Mouse (Mus musculus): Measurements from ENCODE around the gene Slc35e3. TPM values are rescaled to one million over a fixed set of nuclear protein-coding genes. Genes with fewer than 3 reads are reported as not detected.
"Not testable (repeated sequence)": the region's sequence is repeated elsewhere in the genome, so short reads cannot be mapped to it uniquely, and the experiment has no call there.

Gene Slc35e3
- polyA plus RNA-seq, 1 experiment from 2014 or later = 5.3 TPM

GRCm38 (mm10) chr10:117711408-117711807 is 34.8 kb downstream of the Slc35e3 start:
- Histone ChIP-seq H3K4me2 (peak overlapping the region; percentile 75), H3K27ac (peak overlapping the region; percentile 83; the same call in 1 of the 2 replicates), H3K36me3 (peaks cover 23% of the 10 kb centered on the region), H3K4me1 (peaks cover 51% of the 10 kb centered on the region), H3K4me3 (peak overlapping the region; percentile 93), H3K9ac (peak overlapping the region; percentile 74), H3K9me3 (replicated peaks) (no peaks in the 10 kb centered on the region), H3K27me3 (replicated peaks) (no peaks in the 10 kb centered on the region)
- WGBS (ENCODE audit: insufficient replicate concordance) = 70% methylated on average over 5 of the region's 5 CpGs
- ATAC-seq = no peak

- peak within 1 kb of the TSS; percentile 94 for H3K27ac ChIP-seq
- H3K27me3 ChIP-seq (replicated peaks) = no peaks in the 10 kb centered on the region
- H3K9ac ChIP-seq = peak within 1 kb of the TSS; percentile 98
- H3K4me2 ChIP-seq = peak within 1 kb of the TSS; percentile 75
- ATAC-seq = peak; percentile 93
- H3K4me3 ChIP-seq = peak within 1 kb of the TSS; percentile 93
- H3K36me3 ChIP-seq = peaks cover 30% of the 10 kb centered on the region
- WGBS (ENCODE audit: insufficient replicate concordance) = under 1% methylated on average over 52 of the region's 52 CpGs
- peaks cover 51% of the 10 kb centered on the region for H3K4me1 ChIP-seq
- H3K9me3 ChIP-seq (replicated peaks) = no peaks in the 10 kb centered on the region
Measured at GRCm38 (mm10) chr10:117710604-117711141, 35.5 kb downstream of the Slc35e3 start, which contains the start of gene Mdm2. Gene Mdm2 (minus strand): TSS chr10:117710758.

- no peaks in the 10 kb centered on the region for H3K27me3 ChIP-seq (replicated peaks)
- H3K4me3 ChIP-seq = peak overlapping the region; percentile 93
- peaks cover 36% of the 10 kb centered on the region for H3K36me3 ChIP-seq
- H3K27ac ChIP-seq = peak overlapping the region; percentile 94
- peaks cover 50% of the 10 kb centered on the region for H3K4me1 ChIP-seq
- WGBS (ENCODE audit: insufficient replicate concordance) = 1% methylated on average over 70 of the region's 71 CpGs
- peak; percentile 75 for ATAC-seq
- peak overlapping the region; percentile 98 for H3K9ac ChIP-seq
- peak overlapping the region; percentile 75 for H3K4me2 ChIP-seq
- no peaks in the 10 kb centered on the region for H3K9me3 ChIP-seq (replicated peaks)
Measured at GRCm38 (mm10) chr10:117709930-117710603, 36.1 kb downstream of the Slc35e3 start.

GRCm38 (mm10) chr10:117709326-117709830 is 36.8 kb downstream of the Slc35e3 start:
- H3K9me3 ChIP-seq (replicated peaks) = no peaks in the 10 kb centered on the region
- 27% methylated on average over 12 of the region's 12 CpGs for WGBS (ENCODE audit: insufficient replicate concordance)

GRCm38 (mm10) chr10:117708856-117709255 is 37.3 kb downstream of the Slc35e3 start:
- Histone ChIP-seq H3K4me1 (peaks cover 38% of the 10 kb centered on the region), H3K27ac (peak overlapping the region; percentile 94), H3K4me3 (peak overlapping the region; percentile 93), H3K9me3 (replicated peaks) (no peaks in the 10 kb centered on the region), H3K27me3 (replicated peaks) (no peaks in the 10 kb centered on the region), H3K9ac (peak overlapping the region; percentile 98), H3K4me2 (peak overlapping the region; percentile 75), H3K36me3 (peaks cover 48% of the 10 kb centered on the region)
- no peak for ATAC-seq
- 42% methylated on average over 9 of the region's 9 CpGs for WGBS (ENCODE audit: insufficient replicate concordance)

More at GRCm38 (mm10) chr10:117709326-117709830, 36.8 kb downstream of the Slc35e3 start:
- Histone ChIP-seq H3K27me3 (replicated peaks) (no peaks in the 10 kb centered on the region), H3K4me1 (peaks cover 43% of the 10 kb centered on the region), H3K4me3 (peak overlapping the region; percentile 93), H3K27ac (peak overlapping the region; percentile 94), H3K36me3 (peaks cover 43% of the 10 kb centered on the region), H3K9ac (peak overlapping the region; percentile 98), H3K4me2 (peak overlapping the region; percentile 75)
- no peak for ATAC-seq

- H3K9me3 ChIP-seq (replicated peaks) = no peaks in the 10 kb centered on the region
- 85% methylated on average over 2 of the region's 2 CpGs for WGBS (ENCODE audit: insufficient replicate concordance)
- H3K4me2 ChIP-seq = peak overlapping the region; percentile 75
- peaks cover 38% of the 10 kb centered on the region for H3K4me1 ChIP-seq
- no peaks in the 10 kb centered on the region for H3K27me3 ChIP-seq (replicated peaks)
- no peak overlapping the region for H3K27ac ChIP-seq
- peaks cover 53% of the 10 kb centered on the region for H3K36me3 ChIP-seq
- no peak overlapping the region for H3K9ac ChIP-seq
- 0 out of 2 replicates have a peak overlapping the region, but pooled peaks have one; percentile 93 for H3K4me3 ChIP-seq
- ATAC-seq = no peak
Measured at GRCm38 (mm10) chr10:117708376-117708775, 37.8 kb downstream of the Slc35e3 start.

- H3K36me3 ChIP-seq = peaks cover 63% of the 10 kb centered on the region
- WGBS (ENCODE audit: insufficient replicate concordance) = 84% methylated on average over 2 of the region's 2 CpGs
- H3K4me2 ChIP-seq = no peak overlapping the region
- no peaks in the 10 kb centered on the region for H3K27me3 ChIP-seq (replicated peaks)
- no peak for ATAC-seq
- H3K9me3 ChIP-seq (replicated peaks) = no peaks in the 10 kb centered on the region
- no peak overlapping the region for H3K27ac ChIP-seq
- H3K9ac ChIP-seq = no peak overlapping the region
- peaks cover 36% of the 10 kb centered on the region for H3K4me1 ChIP-seq
- H3K4me3 ChIP-seq = no peak overlapping the region
Measured at GRCm38 (mm10) chr10:117707114-117707838, 38.9 kb downstream of the Slc35e3 start.

- no peak overlapping the region for H3K4me2 ChIP-seq
- WGBS (ENCODE audit: insufficient replicate concordance) = 80% methylated on average over 6 of the region's 6 CpGs
- H3K9ac ChIP-seq = no peak overlapping the region
- ATAC-seq = no peak
- no peaks in the 10 kb centered on the region for H3K27me3 ChIP-seq (replicated peaks)
- H3K9me3 ChIP-seq (replicated peaks) = no peaks in the 10 kb centered on the region
- peaks cover 28% of the 10 kb centered on the region for H3K4me1 ChIP-seq
- no peak overlapping the region for H3K4me3 ChIP-seq
- H3K36me3 ChIP-seq = peaks cover 72% of the 10 kb centered on the region
- no peak overlapping the region for H3K27ac ChIP-seq
Measured at GRCm38 (mm10) chr10:117706440-117706839, 39.7 kb downstream of the Slc35e3 start.

- no peaks in the 10 kb centered on the region for H3K27me3 ChIP-seq (replicated peaks)
- H3K4me3 ChIP-seq = no peak overlapping the region
- ATAC-seq = no peak
- H3K4me1 ChIP-seq = peaks cover 23% of the 10 kb centered on the region
- H3K36me3 ChIP-seq = peaks cover 77% of the 10 kb centered on the region
- H3K9ac ChIP-seq = no peak overlapping the region
- H3K27ac ChIP-seq = no peak overlapping the region
- H3K4me2 ChIP-seq = no peak overlapping the region
- H3K9me3 ChIP-seq (replicated peaks) = no peaks in the 10 kb centered on the region
Measured at GRCm38 (mm10) chr10:117705806-117706205, 40.4 kb downstream of the Slc35e3 start.

- ATAC-seq = no peak
- WGBS (ENCODE audit: insufficient replicate concordance) = 93% methylated on average over 6 of the region's 6 CpGs
Measured at GRCm38 (mm10) chr10:117704964-117705335, 41.2 kb downstream of the Slc35e3 start.

GRCm38 (mm10) chr10:117704314-117704963 is 41.7 kb downstream of the Slc35e3 start:
- peaks cover 22% of the 10 kb centered on the region for H3K4me1 ChIP-seq
- H3K9me3 ChIP-seq (replicated peaks); ATAC-seq; H3K27me3 ChIP-seq (replicated peaks); H3K27ac ChIP-seq; H3K4me3 ChIP-seq; H3K4me2 ChIP-seq; H3K9ac ChIP-seq: not testable (repeated sequence)
- peaks cover 91% of the 10 kb centered on the region for H3K36me3 ChIP-seq
- WGBS (ENCODE audit: insufficient replicate concordance) = 93% methylated on average over 6 of the region's 6 CpGs

More at GRCm38 (mm10) chr10:117704964-117705335, 41.2 kb downstream of the Slc35e3 start:
- peaks cover 86% of the 10 kb centered on the region for H3K36me3 ChIP-seq
- no peak overlapping the region for H3K27ac ChIP-seq
- H3K9me3 ChIP-seq (replicated peaks) = no peaks in the 10 kb centered on the region
- no peak overlapping the region for H3K4me3 ChIP-seq
- H3K9ac ChIP-seq = no peak overlapping the region
- no peaks in the 10 kb centered on the region for H3K27me3 ChIP-seq (replicated peaks)
- no peak overlapping the region for H3K4me2 ChIP-seq
- peaks cover 23% of the 10 kb centered on the region for H3K4me1 ChIP-seq
